Mouse (Mus musculus) CH12.LX (cell line): Measurements from ENCODE around the gene Rgr.

ENCODE experiments used
- CTCF ChIP-seq, 2 experiments: IDR thresholded peaks in 1 of 2; conservative IDR thresholded peaks in 1 of 2; 2 replicates each; pipeline ENCODE4 v1.5.1; 2011 to 2012; ENCODE audit warnings: low read depth in 2 of 2, low read length in 2 of 2, improper control_type of control experiment in 1 of 2, inconsistent platforms in 1 of 2, mild to moderate bottlenecking in 1 of 2, moderate library complexity in 1 of 2
- ELF1 ChIP-seq: IDR thresholded peaks from 2 replicates; pipeline ENCODE4 v1.6.1; 2014; ENCODE audit warnings: low read depth, mild to moderate bottlenecking, inconsistent platforms, low read length, improper control_type of control experiment
- EP300 ChIP-seq: IDR thresholded peaks from 2 replicates; pipeline ENCODE4 v1.6.1; 2011; ENCODE audit warnings: low read length, improper control_type of control experiment
- JUN ChIP-seq: IDR thresholded peaks from 2 replicates; pipeline ENCODE4 v1.6.1; 2011; ENCODE audit warnings: low read depth, mild to moderate bottlenecking, low read length, improper control_type of control experiment, moderate library complexity; ENCODE audit not compliant: insufficient read depth
- MAZ ChIP-seq: IDR thresholded peaks from 2 replicates; pipeline ENCODE4 v1.6.1; 2012; ENCODE audit warnings: low read depth, mild to moderate bottlenecking, inconsistent platforms, low read length, improper control_type of control experiment, moderate library complexity
- MYC ChIP-seq: IDR thresholded peaks from 2 replicates; pipeline ENCODE4 v1.6.1; 2011; ENCODE audit warnings: low read depth, mild to moderate bottlenecking, improper control_type of control experiment, low read length
- NELFE ChIP-seq: IDR thresholded peaks from 2 replicates; pipeline ENCODE4 v1.6.1; 2011; ENCODE audit warnings: low read depth, low read length, improper control_type of control experiment
- NRF1 ChIP-seq: IDR thresholded peaks from 2 replicates; pipeline ENCODE4 v1.6.1; 2014; ENCODE audit warnings: low read depth, mild to moderate bottlenecking, inconsistent platforms, low read length, improper control_type of control experiment, moderate library complexity
- POLR2A ChIP-seq: IDR thresholded peaks from 2 replicates; pipeline ENCODE4 v1.6.1; 2011; ENCODE audit warnings: low read depth, mild to moderate bottlenecking, improper control_type of control experiment, low read length
- POLR2AphosphoS2 ChIP-seq: IDR thresholded peaks from 2 replicates; pipeline ENCODE4 v1.6.1; 2011; ENCODE audit warnings: low read depth, low read length, improper control_type of control experiment
- RCOR1 ChIP-seq: conservative IDR thresholded peaks from 2 replicates; pipeline ENCODE4 v1.6.1; 2012; ENCODE audit warnings: low read depth, mild to moderate bottlenecking, inconsistent platforms, low read length, improper control_type of control experiment
- TCF12 ChIP-seq: IDR thresholded peaks from 2 replicates; pipeline ENCODE4 v1.6.1; 2014; ENCODE audit warnings: low read depth, mild to moderate bottlenecking, inconsistent platforms, low read length, improper control_type of control experiment
- ZNF384 ChIP-seq: IDR thresholded peaks from 2 replicates; pipeline ENCODE4 v1.6.1; 2012; ENCODE audit warnings: low read depth, low read length, improper control_type of control experiment, inconsistent platforms

GRCm38 (mm10) chr14:37013644-37014043 is 35.1 kb downstream of the Rgr start:
- no peak for TF ChIP-seq POLR2A
- no peak for TF ChIP-seq POLR2AphosphoS2
- no peak for TF ChIP-seq NELFE
- TF ChIP-seq JUN, result no peak
- no peak for TF ChIP-seq RCOR1
- no peak for TF ChIP-seq CTCF (conservative IDR thresholded peaks at IDR 0.05 in 1 of 2, IDR thresholded peaks at IDR 0.05 in 1 of 2; ENCODE audit: low read depth in 2 of 2, low read length in 2 of 2)
- no peak for TF ChIP-seq TCF12
- TF ChIP-seq EP300, result no peak
- no peak for TF ChIP-seq NRF1
- no peak for TF ChIP-seq MYC
- no peak for TF ChIP-seq MAZ
- TF ChIP-seq ZNF384, result no peak
- TF ChIP-seq ELF1, result no peak
